Mouse (Mus musculus) forebrain, embryonic 12.5 days (tissue): ENCODE measurements at regions not wholly inside any gene's neighbourhood (a gene's known extent, or its start where the extent isn't known, plus 50 kb on each side); places are given as distances from the start of the nearest gene placed in this dataset.

Experiments
- ATAC-seq: fragments of 200-750 bp; cut with Nextera tagmentation; 2 replicates; pipeline ENCODE4 v1.8.0; 2017; ENCODE audit warnings: moderate TSS enrichment; ENCODE audit not compliant: low FRiP score
- H3K27ac ChIP-seq: fragments of 300-500 bp; sonication (generic); 2 replicates; pipeline ENCODE4 v1.5.1; 2016; ENCODE audit warnings: mild to moderate bottlenecking
- H3K27me3 ChIP-seq: fragments of 300-500 bp; sonication (generic); 2 replicates; pipeline ENCODE4 v1.6.1; 2016; ENCODE audit warnings: mild to moderate bottlenecking
- H3K36me3 ChIP-seq: fragments of 300-500 bp; sonication (generic); replicated peaks from 2 replicates; pipeline ENCODE4 v1.6.1; 2016; ENCODE audit warnings: mild to moderate bottlenecking
- H3K4me1 ChIP-seq: fragments of 300-500 bp; sonication (generic); 2 replicates; pipeline ENCODE4 v1.6.1; 2016
- H3K4me2 ChIP-seq: fragments of 300-500 bp; sonication (generic); 2 replicates; pipeline ENCODE4 v1.6.1; 2016; ENCODE audit warnings: mild to moderate bottlenecking, moderate library complexity
- H3K4me3 ChIP-seq: fragments of 300-500 bp; sonication (generic); replicated peaks from 2 replicates; pipeline ENCODE4 v1.5.1; 2016; ENCODE audit warnings: mild to moderate bottlenecking
- H3K9ac ChIP-seq: fragments of 300-500 bp; sonication (generic); 2 replicates; pipeline ENCODE4 v1.6.1; 2016; ENCODE audit warnings: mild to moderate bottlenecking
- H3K9me3 ChIP-seq: fragments of 300-500 bp; sonication (generic); 2 replicates; pipeline ENCODE4 v1.6.1; 2016
- WGBS: fragments of 180-500 bp; shearing (Covaris S2); methylation state at CpG from one replicate; pipeline ENCODE4 v1.1.7; 2016; 5-methylcytosine and 5-hydroxymethylcytosine counted together

GRCm38 (mm10) chr14:68918526-68919045, 375.5 kb downstream of the Synb start:
- no peak for ATAC-seq
- 83% methylated on average over 1 of the region's 1 CpGs for WGBS
- Histone ChIP-seq H3K9ac (no peak overlapping the region), H3K27ac (no peak overlapping the region), H3K27me3 (no peaks in the 10 kb centered on the region), H3K4me1 (peaks cover 12% of the 10 kb centered on the region), H3K4me3 (no peak overlapping the region), H3K36me3 (no peaks in the 10 kb centered on the region), H3K9me3 (no peaks in the 10 kb centered on the region), H3K4me2 (no peak overlapping the region)

- H3K9ac ChIP-seq, result no peak overlapping the region
- no peak overlapping the region for H3K4me2 ChIP-seq
- no peak overlapping the region for H3K4me3 ChIP-seq
- no peaks in the 10 kb centered on the region for H3K27me3 ChIP-seq
- 84% methylated on average over 3 of the region's 3 CpGs for WGBS
- H3K27ac ChIP-seq, result no peak overlapping the region
- no peaks in the 10 kb centered on the region for H3K36me3 ChIP-seq
- H3K9me3 ChIP-seq, result no peaks in the 10 kb centered on the region
- H3K4me1 ChIP-seq, result no peaks in the 10 kb centered on the region
- no peak for ATAC-seq
Measured at GRCm38 (mm10) chr14:68899921-68900320, 394.2 kb downstream of the Synb start.

- H3K4me3 ChIP-seq, result no peak overlapping the region
- H3K27me3 ChIP-seq, result no peaks in the 10 kb centered on the region
- no peaks in the 10 kb centered on the region for H3K36me3 ChIP-seq
- no peak overlapping the region for H3K4me2 ChIP-seq
- 62% methylated on average over 4 of the region's 4 CpGs for WGBS
- H3K9me3 ChIP-seq, result no peaks in the 10 kb centered on the region
- no peak; the same call in 1 of the 2 replicates for ATAC-seq
- no peak overlapping the region for H3K27ac ChIP-seq
- H3K4me1 ChIP-seq, result no peaks in the 10 kb centered on the region
- no peak overlapping the region for H3K9ac ChIP-seq
Measured at GRCm38 (mm10) chr14:68877171-68877570, 416.9 kb downstream of the Synb start.

GRCm38 (mm10) chr14:68861071-68861470, 433.0 kb downstream of the Synb start:
- no peaks in the 10 kb centered on the region for H3K4me1 ChIP-seq
- H3K36me3 ChIP-seq, result no peaks in the 10 kb centered on the region
- 84% methylated on average over 3 of the region's 3 CpGs for WGBS
- no peak overlapping the region for H3K9ac ChIP-seq
- H3K27ac ChIP-seq, result no peak overlapping the region
- H3K4me3 ChIP-seq, result no peak overlapping the region
- no peak for ATAC-seq
- no peaks in the 10 kb centered on the region for H3K27me3 ChIP-seq
- H3K4me2 ChIP-seq, result no peak overlapping the region
- H3K9me3 ChIP-seq, result no peaks in the 10 kb centered on the region

- Histone ChIP-seq H3K9ac (no peak overlapping the region), H3K27ac (no peak overlapping the region), H3K27me3 (no peaks in the 10 kb centered on the region), H3K4me3 (no peak overlapping the region), H3K4me1 (no peaks in the 10 kb centered on the region), H3K4me2 (no peak overlapping the region), H3K9me3 (no peaks in the 10 kb centered on the region), H3K36me3 (no peaks in the 10 kb centered on the region)
- WGBS, result 86% methylated on average over 1 of the region's 1 CpGs
- no peak for ATAC-seq
Measured at GRCm38 (mm10) chr14:68857948-68858347, 436.2 kb downstream of the Synb start.

GRCm38 (mm10) chr14:68848506-68848905, 445.6 kb downstream of the Synb start:
- Histone ChIP-seq H3K4me1 (no peaks in the 10 kb centered on the region), H3K9me3 (no peaks in the 10 kb centered on the region), H3K9ac (no peak overlapping the region), H3K4me2 (no peak overlapping the region), H3K36me3 (no peaks in the 10 kb centered on the region), H3K4me3 (no peak overlapping the region), H3K27ac (no peak overlapping the region), H3K27me3 (no peaks in the 10 kb centered on the region)
- 84% methylated on average over 4 of the region's 4 CpGs for WGBS
- ATAC-seq, result no peak

- H3K9me3 ChIP-seq, result no peaks in the 10 kb centered on the region
- H3K9ac ChIP-seq, result no peak overlapping the region
- no peaks in the 10 kb centered on the region for H3K36me3 ChIP-seq
- no peaks in the 10 kb centered on the region for H3K4me1 ChIP-seq
- H3K4me3 ChIP-seq, result no peak overlapping the region
- H3K4me2 ChIP-seq, result no peak overlapping the region
- H3K27me3 ChIP-seq, result no peaks in the 10 kb centered on the region
- no peak overlapping the region for H3K27ac ChIP-seq
- ATAC-seq, result no peak
Measured at GRCm38 (mm10) chr14:68847609-68848008, 446.5 kb downstream of the Synb start.

GRCm38 (mm10) chr14:68820241-68820640, 473.9 kb downstream of the Synb start:
- Histone ChIP-seq H3K9me3 (no peaks in the 10 kb centered on the region), H3K4me3 (no peak overlapping the region), H3K9ac (no peak overlapping the region), H3K4me1 (no peaks in the 10 kb centered on the region), H3K36me3 (no peaks in the 10 kb centered on the region), H3K27ac (no peak overlapping the region), H3K27me3 (no peaks in the 10 kb centered on the region), H3K4me2 (no peak overlapping the region)
- no peak for ATAC-seq
- 88% methylated on average over 8 of the region's 8 CpGs for WGBS

- Histone ChIP-seq H3K9ac (no peak overlapping the region), H3K27me3 (no peaks in the 10 kb centered on the region), H3K4me2 (no peak overlapping the region), H3K4me1 (no peaks in the 10 kb centered on the region), H3K27ac (no peak overlapping the region), H3K9me3 (no peaks in the 10 kb centered on the region), H3K4me3 (no peak overlapping the region), H3K36me3 (no peaks in the 10 kb centered on the region)
- no peak for ATAC-seq
- 84% methylated on average over 3 of the region's 3 CpGs for WGBS
Measured at GRCm38 (mm10) chr14:68808976-68809375, 485.1 kb downstream of the Synb start.

GRCm38 (mm10) chr14:68807918-68808317, 486.2 kb downstream of the Synb start:
- H3K4me3 ChIP-seq, result no peak overlapping the region
- H3K36me3 ChIP-seq, result no peaks in the 10 kb centered on the region
- H3K9me3 ChIP-seq, result no peaks in the 10 kb centered on the region
- 81% methylated on average over 3 of the region's 3 CpGs for WGBS
- H3K4me1 ChIP-seq, result no peaks in the 10 kb centered on the region
- ATAC-seq, result no peak
- no peak overlapping the region for H3K27ac ChIP-seq
- H3K27me3 ChIP-seq, result no peaks in the 10 kb centered on the region
- no peak overlapping the region for H3K4me2 ChIP-seq
- no peak overlapping the region for H3K9ac ChIP-seq

- Histone ChIP-seq H3K4me2 (no peak overlapping the region), H3K27ac (no peak overlapping the region), H3K27me3 (no peaks in the 10 kb centered on the region), H3K36me3 (no peaks in the 10 kb centered on the region), H3K4me3 (no peak overlapping the region), H3K4me1 (no peaks in the 10 kb centered on the region), H3K9ac (no peak overlapping the region), H3K9me3 (no peaks in the 10 kb centered on the region)
- WGBS, result 84% methylated on average over 1 of the region's 1 CpGs
- no peak for ATAC-seq
Measured at GRCm38 (mm10) chr14:68806646-68807045, 487.5 kb downstream of the Synb start.

GRCm38 (mm10) chr14:68784395-68784794, 509.7 kb downstream of the Synb start:
- no peaks in the 10 kb centered on the region for H3K36me3 ChIP-seq
- H3K4me1 ChIP-seq, result no peaks in the 10 kb centered on the region
- ATAC-seq, result no peak
- H3K4me3 ChIP-seq, result no peak overlapping the region
- no peaks in the 10 kb centered on the region for H3K9me3 ChIP-seq
- whole genome bisulfite sequencing, result 92% methylated on average over 3 of the region's 3 CpGs
- no peak overlapping the region for H3K9ac ChIP-seq
- H3K4me2 ChIP-seq, result no peak overlapping the region
- no peaks in the 10 kb centered on the region for H3K27me3 ChIP-seq
- H3K27ac ChIP-seq, result no peak overlapping the region

GRCm38 (mm10) chr14:68783216-68783615, 510.9 kb downstream of the Synb start:
- no peaks in the 10 kb centered on the region for H3K36me3 ChIP-seq
- WGBS, result 98% methylated on average over 1 of the region's 1 CpGs

More at GRCm38 (mm10) chr14:68783216-68783615, 510.9 kb downstream of the Synb start:
- Histone ChIP-seq H3K27me3 (no peaks in the 10 kb centered on the region), H3K4me2 (no peak overlapping the region), H3K4me3 (no peak overlapping the region), H3K27ac (no peak overlapping the region), H3K4me1 (no peaks in the 10 kb centered on the region), H3K9me3 (no peaks in the 10 kb centered on the region), H3K9ac (no peak overlapping the region)
- ATAC-seq, result no peak
